Mouse (Mus musculus) right cerebral cortex, postnatal 10 days (tissue): Measurements from ENCODE around the gene Serpinb3d.

Experiments used
- DNase-seq, 2 experiments: peaks; one replicate each; pipeline ENCODE4 v3.0.0; 2021; ENCODE audit warnings: low spot score in 2 of 2

Gene Serpinb3d

GRCm38 (mm10) chr1:107083406-107083805, at the start of gene Serpinb3d:
Serpinb3d (minus strand) TSS chr1:107083506.
- DNase-seq, result no peak

GRCm38 (mm10) chr1:107127453-107127852, 44.1 kb upstream of the Serpinb3d start:
- peak; percentile 25 to 34 for DNase-seq

DNA sequence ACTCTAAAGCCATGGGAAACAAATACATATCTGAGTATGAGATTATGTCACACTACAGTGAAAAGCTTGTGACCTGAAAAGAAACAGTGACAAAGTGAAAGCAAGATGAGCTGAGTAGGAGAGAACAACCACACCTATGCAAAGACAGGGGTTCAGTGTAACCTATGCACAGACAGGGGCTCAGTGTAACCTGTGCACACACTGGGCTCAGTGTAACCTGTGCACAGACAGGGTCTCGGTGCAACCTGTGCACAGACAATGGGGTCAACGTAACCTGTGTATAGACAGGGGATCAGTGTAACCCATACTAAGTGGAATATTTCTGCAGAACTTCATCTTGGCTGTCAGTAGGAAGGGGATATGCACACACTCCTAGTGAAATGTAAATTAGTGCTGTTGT, 15.1 kb upstream of the Serpinb3d start:
- DNase-seq, result no peak

GRCm38 (mm10) chr1:107052203-107052602, 31.1 kb downstream of the Serpinb3d start, which contains the start of gene Serpinb3a:
Serpinb3a (minus strand) TSS chr1:107052303.
- no peak for DNase-seq

DNA sequence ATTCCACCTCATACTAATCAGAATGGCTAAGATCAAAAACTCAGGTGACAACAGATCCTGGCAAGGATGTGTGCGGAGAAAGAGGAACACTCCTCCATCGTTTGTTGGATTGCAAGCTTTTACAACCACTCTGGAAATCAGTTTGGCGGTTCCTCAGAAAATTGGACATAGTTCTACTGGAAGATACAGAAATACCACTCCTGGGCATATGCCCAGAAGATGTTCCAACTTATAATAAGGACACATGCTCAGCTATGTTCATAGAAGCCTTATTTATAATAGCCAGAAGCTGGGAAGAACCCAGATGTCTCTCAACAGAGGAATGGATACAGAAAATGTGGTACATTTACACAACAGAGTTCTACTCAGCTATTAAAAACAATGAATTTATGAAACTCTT, 49.1 kb downstream of the Serpinb3d start:
- DNase-seq, result peak; percentile 19 to 39
